Mouse (Mus musculus): ENCODE results near the gene Vmp1. TPM values are rescaled to one million over a fixed set of nuclear protein-coding genes. Genes with fewer than 3 reads are reported as not detected.

Gene Vmp1
- total RNA-seq, 4 experiments from 2014 or later: 133 to 169 (median 142) TPM

- DNase-seq (ENCODE audit: low spot score in 2 of 2): no peak
Observed at GRCm38 (mm10) chr11:86602116-86602515, 81.5 kb downstream of the Vmp1 start.

- no peak for DNase-seq (ENCODE audit: low spot score in 2 of 2)
Observed at GRCm38 (mm10) chr11:86600209-86600557, 83.5 kb downstream of the Vmp1 start.

GRCm38 (mm10) chr11:86599378-86600208 is 84.0 kb downstream of the Vmp1 start:
- DNase-seq (ENCODE audit: low spot score in 2 of 2): no peak

- DNase-seq (ENCODE audit: low spot score in 2 of 2): no peak
Observed at GRCm38 (mm10) chr11:86598572-86598971, 85.1 kb downstream of the Vmp1 start.

- no peak for DNase-seq (ENCODE audit: low spot score in 2 of 2)
Observed at GRCm38 (mm10) chr11:86598154-86598553, 85.5 kb downstream of the Vmp1 start.

- DNase-seq (ENCODE audit: low spot score in 2 of 2): no peak
Observed at GRCm38 (mm10) chr11:86596976-86597375, 86.7 kb downstream of the Vmp1 start.

- DNase-seq (ENCODE audit: low spot score in 2 of 2): no peak
Observed at GRCm38 (mm10) chr11:86596187-86596960, 87.3 kb downstream of the Vmp1 start.

GRCm38 (mm10) chr11:86595366-86595765 is 88.3 kb downstream of the Vmp1 start:
- no peak for DNase-seq (ENCODE audit: low spot score in 2 of 2)

GRCm38 (mm10) chr11:86594188-86594876 is 89.3 kb downstream of the Vmp1 start:
- no peak for DNase-seq (ENCODE audit: low spot score in 2 of 2)

- DNase-seq (ENCODE audit: low spot score in 2 of 2): no peak
Observed at GRCm38 (mm10) chr11:86593443-86593842, 90.2 kb downstream of the Vmp1 start.

GRCm38 (mm10) chr11:86592993-86593392 is 90.6 kb downstream of the Vmp1 start:
- no peak for DNase-seq (ENCODE audit: low spot score in 2 of 2)

- no peak for DNase-seq (ENCODE audit: low spot score in 2 of 2)
Observed at GRCm38 (mm10) chr11:86591931-86592616, 91.6 kb downstream of the Vmp1 start.

GRCm38 (mm10) chr11:86591301-86591845 is 92.3 kb downstream of the Vmp1 start:
- no peak for DNase-seq (ENCODE audit: low spot score in 2 of 2)

- peak in 1 of 2 experiments; percentile 28 for DNase-seq (ENCODE audit: low spot score in 2 of 2)
Observed at GRCm38 (mm10) chr11:86590579-86590978, 93.1 kb downstream of the Vmp1 start.

GRCm38 (mm10) chr11:86590066-86590465 is 93.6 kb downstream of the Vmp1 start:
- DNase-seq (ENCODE audit: low spot score in 2 of 2): no peak

- DNase-seq (ENCODE audit: low spot score in 2 of 2): no peak
Observed at GRCm38 (mm10) chr11:86588583-86589298, 94.9 kb downstream of the Vmp1 start.

GRCm38 (mm10) chr11:86587830-86588229 is 95.8 kb downstream of the Vmp1 start:
- no peak for DNase-seq (ENCODE audit: low spot score in 2 of 2)

GRCm38 (mm10) chr11:86586868-86587792 is 96.5 kb downstream of the Vmp1 start:
- DNase-seq (ENCODE audit: low spot score in 2 of 2): no peak

GRCm38 (mm10) chr11:86586177-86586867 is 97.3 kb downstream of the Vmp1 start:
- no peak for DNase-seq (ENCODE audit: low spot score in 2 of 2)
